In genomic region chr8:70134086-70134485, GRCm38 (mm10) we compare ENCODE assay signal across 26 mouse cellular contexts. TPM values are rescaled to one million over a fixed set of nuclear protein-coding genes. Genes with fewer than 3 reads are reported as not detected.
"Had no signal": no experiment of that assay in that cellular context is flagged by ENCODE, and none has a peak within 500 bp of the region (broad histone marks: within the 10 kb centered on the region; RNA-seq: fewer than 3 reads in every experiment).

No protein-coding gene starts in this region.

- H3K27me3 ChIP-seq: hindbrain, embryonic 13.5 days; hindbrain, embryonic 15.5 days; kidney, embryonic 15.5 days; limb, embryonic 13.5 days; limb, embryonic 15.5 days had no signal

- DNase-seq: forebrain, postnatal 0 days; gastrocnemius, postnatal 14 days; gastrocnemius, postnatal 36 days; heart, postnatal 10 days; heart, postnatal 36 days; kidney, adult 11 months; kidney, adult 2 months; kidney, adult 9 months; kidney, postnatal 14 days; kidney, postnatal 36 days; layer of hippocampus, adult 9-11 months; layer of hippocampus, postnatal 36 days; left cerebral cortex, postnatal 4 days had no signal

- H3K4me3 ChIP-seq: hindbrain, embryonic 13.5 days; hindbrain, embryonic 15.5 days; kidney, embryonic 15.5 days; limb, embryonic 13.5 days; limb, embryonic 15.5 days had no signal

- H3K27ac ChIP-seq: hindbrain, embryonic 13.5 days; hindbrain, embryonic 15.5 days; hindbrain, postnatal 0 days; kidney, embryonic 15.5 days; kidney, postnatal 0 days; limb, embryonic 13.5 days; limb, embryonic 15.5 days; liver, embryonic 14.5 days had no signal

- ATAC-seq: forebrain, postnatal 0 days; hindbrain, postnatal 0 days; intestine, embryonic 16.5 days had no signal

- H3K4me2 ChIP-seq: hindbrain, embryonic 13.5 days; hindbrain, embryonic 15.5 days; kidney, embryonic 15.5 days; limb, embryonic 13.5 days; limb, embryonic 15.5 days; liver, embryonic 11.5 days had no signal

- H3K9me3 ChIP-seq: hindbrain, embryonic 13.5 days; hindbrain, embryonic 15.5 days; kidney, embryonic 15.5 days; limb, embryonic 13.5 days; limb, embryonic 15.5 days had no signal

- H3K9ac ChIP-seq: forebrain, postnatal 0 days; hindbrain, embryonic 13.5 days; hindbrain, embryonic 15.5 days; kidney, embryonic 15.5 days; limb, embryonic 13.5 days; limb, embryonic 15.5 days; liver, embryonic 14.5 days had no signal

RNA-seq across cellular contexts. Expression of gene Mef2b, which starts 5.4 kb away (rescaled TPM):
- total RNA-seq: hematopoietic stem cell, adult 5-6 weeks; left cerebral cortex, adult 18-20 months had no signal

RNA-seq across cellular contexts. Expression of gene Ncan, which starts 13.4 kb away (rescaled TPM):
- total RNA-seq: gastrocnemius, adult 18-20 months; gastrocnemius, postnatal 36 days; hematopoietic stem cell, adult 5-6 weeks had no signal
